Mouse (Mus musculus) embryonic facial prominence, embryonic 10.5 days (tissue): Measurements from ENCODE around the gene Olfr1220. TPM values are rescaled to one million over a fixed set of nuclear protein-coding genes. Genes with fewer than 3 reads are reported as not detected.

Experiments
- DNase-seq: peaks from one replicate; pipeline ENCODE4 v3.0.0-alpha.2; 2017; ENCODE audit warnings: low spot score
- H3K27ac ChIP-seq: fragments of 300-500 bp; sonication (generic); replicated peaks from 2 replicates; pipeline ENCODE4 v1.5.1; 2016; ENCODE audit warnings: mild to moderate bottlenecking
- H3K27me3 ChIP-seq: fragments of 300-500 bp; sonication (generic); replicated peaks from 2 replicates; pipeline ENCODE4 v1.6.1; 2016; ENCODE audit warnings: low read depth, mild to moderate bottlenecking; ENCODE audit not compliant: poor library complexity, severe bottlenecking
- H3K36me3 ChIP-seq: fragments of 300-500 bp; sonication (generic); replicated peaks from 2 replicates; pipeline ENCODE4 v1.6.1; 2016; ENCODE audit warnings: mild to moderate bottlenecking, moderate library complexity
- H3K4me1 ChIP-seq: fragments of 300-500 bp; sonication (generic); 2 replicates; pipeline ENCODE4 v1.6.1; 2016
- H3K4me3 ChIP-seq: fragments of 300-500 bp; sonication (generic); 2 replicates; pipeline ENCODE4 v1.5.1; 2016; ENCODE audit warnings: mild to moderate bottlenecking, moderate library complexity
- H3K9me3 ChIP-seq: fragments of 300-500 bp; sonication (generic); 2 replicates; pipeline ENCODE4 v1.6.1; 2016; ENCODE audit warnings: mild to moderate bottlenecking
- WGBS: fragments of 180-500 bp; shearing (Covaris S2); methylation state at CpG from one replicate; pipeline ENCODE4 v1.1.7; 2016; 5-methylcytosine and 5-hydroxymethylcytosine counted together
- polyA plus RNA-seq: library from polyadenylated mRNA; unstranded; fragments of >200 nt; fragmentation: Nextera tagmentation; extraction: Ambion mirVana; gene quantifications from 2 replicates; pipeline ENCODE4 v1.2.1, GENCODE M21; 2016

The Olfr1220 gene
- not detected in 2 replicates for polyA plus RNA-seq

- Histone ChIP-seq H3K27ac (no peak within 1 kb of the TSS), H3K4me3 (no peak within 1 kb of the TSS), H3K27me3 (no peaks in the 10 kb centered on the region), H3K36me3 (no peaks in the 10 kb centered on the region), H3K4me1 (no peaks in the 10 kb centered on the region), H3K9me3 (no peaks in the 10 kb centered on the region)
- 81% methylated on average over 3 of the region's 3 CpGs for WGBS
- no peak for DNase-seq
These were observed at the start of gene Olfr1220 for GRCm38 (mm10) chr2:89106735-89107134. Olfr1220 (minus strand) TSS chr2:89106835.

- no peak within 1 kb of the TSS for H3K4me3 ChIP-seq
- no peak for DNase-seq
- no peaks in the 10 kb centered on the region for H3K9me3 ChIP-seq
- no peaks in the 10 kb centered on the region for H3K36me3 ChIP-seq
- H3K4me1 ChIP-seq = no peaks in the 10 kb centered on the region
- no peaks in the 10 kb centered on the region for H3K27me3 ChIP-seq
- no peak within 1 kb of the TSS for H3K27ac ChIP-seq
- 79% methylated on average over 1 of the region's 1 CpGs for WGBS
These were observed 44.8 kb upstream of the Olfr1220 start, which contains the start of gene Olfr1223 for GRCm38 (mm10) chr2:89151460-89151859. Olfr1223 (minus strand) TSS chr2:89151560.

- Histone ChIP-seq H3K36me3 (no peaks in the 10 kb centered on the region), H3K4me3 (no peak within 1 kb of the TSS), H3K27me3 (no peaks in the 10 kb centered on the region), H3K27ac (no peak within 1 kb of the TSS), H3K9me3 (no peaks in the 10 kb centered on the region), H3K4me1 (no peaks in the 10 kb centered on the region)
- 82% methylated on average over 3 of the region's 3 CpGs for WGBS
- no peak for DNase-seq
These were observed 26.3 kb upstream of the Olfr1220 start, which contains the start of gene Olfr1222 for GRCm38 (mm10) chr2:89132954-89133353. Olfr1222 (minus strand) TSS chr2:89133054.

GRCm38 (mm10) chr2:89117183-89117582 is 10.5 kb upstream of the Olfr1220 start, which contains the start of gene Olfr1221:
Olfr1221 (minus strand) TSS chr2:89117283.
- 90% methylated on average over 2 of the region's 2 CpGs for WGBS
- DNase-seq = no peak
- Histone ChIP-seq H3K27ac (no peak within 1 kb of the TSS), H3K36me3 (no peaks in the 10 kb centered on the region), H3K4me3 (no peak within 1 kb of the TSS), H3K4me1 (no peaks in the 10 kb centered on the region), H3K27me3 (no peaks in the 10 kb centered on the region), H3K9me3 (no peaks in the 10 kb centered on the region)

- Histone ChIP-seq H3K4me1 (no peaks in the 10 kb centered on the region), H3K27ac (no peak overlapping the region), H3K9me3 (no peaks in the 10 kb centered on the region), H3K4me3 (no peak overlapping the region), H3K36me3 (no peaks in the 10 kb centered on the region), H3K27me3 (no peaks in the 10 kb centered on the region)
- DNase-seq = no peak
These were observed 984 bp downstream of the Olfr1220 start for GRCm38 (mm10) chr2:89105651-89106050.

- Histone ChIP-seq H3K4me3 (no peak overlapping the region), H3K36me3 (no peaks in the 10 kb centered on the region), H3K4me1 (no peaks in the 10 kb centered on the region), H3K27ac (no peak overlapping the region), H3K27me3 (no peaks in the 10 kb centered on the region), H3K9me3 (no peaks in the 10 kb centered on the region)
- WGBS = 93% methylated on average over 1 of the region's 1 CpGs
- DNase-seq = no peak
These were observed 12.8 kb downstream of the Olfr1220 start for GRCm38 (mm10) chr2:89093848-89094247.

GRCm38 (mm10) chr2:89083413-89083812 is 23.2 kb downstream of the Olfr1220 start, which contains the start of gene Olfr1219:
Olfr1219 (minus strand) TSS chr2:89083513.
- DNase-seq = no peak
- WGBS = 67% methylated on average over 1 of the region's 1 CpGs
- Histone ChIP-seq H3K27ac (no peak within 1 kb of the TSS), H3K4me1 (no peaks in the 10 kb centered on the region), H3K4me3 (no peak within 1 kb of the TSS), H3K36me3 (no peaks in the 10 kb centered on the region), H3K27me3 (no peaks in the 10 kb centered on the region), H3K9me3 (no peaks in the 10 kb centered on the region)

GRCm38 (mm10) chr2:89081487-89081886 is 25.1 kb downstream of the Olfr1220 start:
- H3K27ac ChIP-seq = no peak overlapping the region
- H3K36me3 ChIP-seq = no peaks in the 10 kb centered on the region
- H3K9me3 ChIP-seq = no peaks in the 10 kb centered on the region
- no peak overlapping the region for H3K4me3 ChIP-seq
- no peak for DNase-seq
- H3K27me3 ChIP-seq = no peaks in the 10 kb centered on the region
- H3K4me1 ChIP-seq = no peaks in the 10 kb centered on the region

- DNase-seq = no peak
- H3K27ac ChIP-seq = no peak within 1 kb of the TSS
- H3K36me3 ChIP-seq = no peaks in the 10 kb centered on the region
- H3K9me3 ChIP-seq = no peaks in the 10 kb centered on the region
- no peaks in the 10 kb centered on the region for H3K27me3 ChIP-seq
- no peaks in the 10 kb centered on the region for H3K4me1 ChIP-seq
- H3K4me3 ChIP-seq = no peak within 1 kb of the TSS
These were observed 45.5 kb downstream of the Olfr1220 start, which contains the start of gene Olfr1218 for GRCm38 (mm10) chr2:89061087-89061486. Olfr1218 (minus strand) TSS chr2:89061187.

Other genes starting within 250 kb of the Olfr1220 start
- gene Olfr1206, start 243.6 kb downstream of the Olfr1220 start, polyA plus RNA-seq = not detected in 2 replicates
- not detected in 2 replicates for gene Olfr1208, start 204.5 kb downstream of the Olfr1220 start, polyA plus RNA-seq
- gene Olfr1209, start 191.7 kb downstream of the Olfr1220 start, polyA plus RNA-seq = not detected in 2 replicates
- gene Olfr1211, start 168.7 kb downstream of the Olfr1220 start, polyA plus RNA-seq = not detected in 2 replicates
- not detected in 2 replicates for gene Olfr1212, start 152.9 kb downstream of the Olfr1220 start, polyA plus RNA-seq
- gene Gm13762, start 126.6 kb downstream of the Olfr1220 start, polyA plus RNA-seq = not detected in 2 replicates
- gene Olfr1214, start 114.2 kb downstream of the Olfr1220 start, polyA plus RNA-seq = not detected in 2 replicates
- gene Olfr1215, start 99.9 kb downstream of the Olfr1220 start, polyA plus RNA-seq = not detected in 2 replicates
- gene Olfr1216, start 88.5 kb downstream of the Olfr1220 start, polyA plus RNA-seq = not detected in 2 replicates
- gene Olfr1217, start 74.8 kb downstream of the Olfr1220 start, polyA plus RNA-seq = not detected in 2 replicates
- gene Olfr1218, start 45.6 kb downstream of the Olfr1220 start, polyA plus RNA-seq = not detected in 2 replicates
- gene Olfr1219, start 23.3 kb downstream of the Olfr1220 start, polyA plus RNA-seq = not detected in 2 replicates
- gene Olfr1221, start 10.4 kb upstream of the Olfr1220 start, polyA plus RNA-seq = not detected in 2 replicates
- not detected in 2 replicates for gene Olfr1222, start 26.2 kb upstream of the Olfr1220 start, polyA plus RNA-seq
- not detected in 2 replicates for gene Olfr1223, start 44.7 kb upstream of the Olfr1220 start, polyA plus RNA-seq
- gene Olfr1224-ps1, start 57.3 kb upstream of the Olfr1220 start, polyA plus RNA-seq = not detected in 2 replicates
- not detected in 2 replicates for gene Olfr1225, start 67.8 kb upstream of the Olfr1220 start, polyA plus RNA-seq
- gene Olfr1226, start 93.2 kb upstream of the Olfr1220 start, polyA plus RNA-seq = not detected in 2 replicates
- gene Olfr1228, start 147.2 kb upstream of the Olfr1220 start, polyA plus RNA-seq = not detected in 2 replicates
- not detected in 2 replicates for gene Olfr1229, start 181.2 kb upstream of the Olfr1220 start, polyA plus RNA-seq
- not detected in 2 replicates for gene Olfr1230, start 190.4 kb upstream of the Olfr1220 start, polyA plus RNA-seq
- gene Olfr1231, start 200.2 kb upstream of the Olfr1220 start, polyA plus RNA-seq = not detected in 2 replicates
- not detected in 2 replicates for gene Olfr1232, start 222.8 kb upstream of the Olfr1220 start, polyA plus RNA-seq
- not detected in 2 replicates for gene Olfr1233, start 235.6 kb upstream of the Olfr1220 start, polyA plus RNA-seq